Mouse (Mus musculus) brain, adult 2 months (tissue): ENCODE results near the gene Gm3336.

ENCODE experiments used
- DNase-seq: peaks from one replicate; pipeline ENCODE4 v3.0.0; 2011; ENCODE audit warnings: low read depth, low spot score

Gene Gm3336

GRCm38 (mm10) chr8:70695318-70696018, 22.9 kb upstream of the Gm3336 start:
- DNase-seq = no peak

DNA sequence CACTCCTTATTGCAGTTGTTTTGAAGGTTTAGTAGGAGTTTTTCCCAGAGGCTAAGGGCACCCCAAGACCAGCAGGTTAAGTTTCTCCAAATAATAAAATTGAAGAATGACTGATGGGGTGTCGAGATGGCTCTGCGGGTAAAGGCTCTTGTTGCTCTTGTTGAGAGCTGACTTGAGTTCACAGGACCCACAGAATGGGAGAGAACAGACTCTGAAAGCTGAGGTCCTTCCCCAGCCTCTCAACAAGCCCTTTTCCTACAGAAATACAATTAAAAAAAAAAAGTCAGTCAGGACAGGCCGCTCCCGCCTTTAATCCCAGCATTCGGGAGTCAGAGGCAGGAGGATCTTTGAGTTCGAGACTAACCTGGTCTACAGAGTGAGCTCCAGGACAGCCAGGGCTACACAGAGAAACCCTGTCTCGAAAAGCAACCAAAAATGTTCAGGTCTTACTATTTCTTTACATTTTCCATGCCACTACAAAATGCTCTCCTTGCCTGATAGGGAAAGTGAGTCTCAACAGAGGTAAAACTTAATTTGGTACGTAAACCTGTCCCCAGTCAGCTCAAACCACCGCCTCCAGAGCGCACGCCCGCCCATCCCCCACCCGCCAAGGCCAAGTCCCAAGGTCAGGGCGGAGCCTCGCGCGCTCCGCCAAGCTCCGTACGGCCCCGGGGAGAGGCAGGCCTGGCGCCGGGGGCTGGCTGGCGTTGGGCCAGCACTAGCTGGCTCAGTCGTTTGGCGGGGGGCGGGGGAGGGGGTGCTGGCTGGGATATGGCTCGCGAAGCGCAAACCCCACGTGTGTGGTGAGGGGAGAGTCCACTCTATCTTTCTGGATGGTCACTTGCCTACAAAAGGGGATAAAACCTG, 22.1 kb upstream of the Gm3336 start:
- DNase-seq = peak; percentile 71

DNA sequence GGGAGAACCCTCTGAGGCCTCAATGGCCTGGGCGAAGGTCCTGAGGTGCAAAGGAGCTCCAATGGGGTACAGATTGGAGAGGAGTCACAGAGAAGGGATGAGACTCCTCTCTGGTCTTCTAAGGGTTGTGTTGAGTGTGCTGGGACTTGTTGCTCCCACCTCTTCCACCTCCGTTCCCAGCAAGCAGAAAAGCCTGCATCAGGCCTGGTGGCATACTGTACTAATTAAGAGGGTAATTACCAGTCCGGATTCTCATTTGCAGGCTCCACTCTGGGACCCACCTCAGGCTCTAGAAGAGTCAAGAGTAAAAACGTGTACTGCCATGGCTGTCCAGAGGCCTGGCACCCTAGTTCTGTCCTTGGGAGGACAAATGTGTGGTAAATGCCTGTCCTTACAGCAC, 21.4 kb upstream of the Gm3336 start:
- DNase-seq = no peak

DNA sequence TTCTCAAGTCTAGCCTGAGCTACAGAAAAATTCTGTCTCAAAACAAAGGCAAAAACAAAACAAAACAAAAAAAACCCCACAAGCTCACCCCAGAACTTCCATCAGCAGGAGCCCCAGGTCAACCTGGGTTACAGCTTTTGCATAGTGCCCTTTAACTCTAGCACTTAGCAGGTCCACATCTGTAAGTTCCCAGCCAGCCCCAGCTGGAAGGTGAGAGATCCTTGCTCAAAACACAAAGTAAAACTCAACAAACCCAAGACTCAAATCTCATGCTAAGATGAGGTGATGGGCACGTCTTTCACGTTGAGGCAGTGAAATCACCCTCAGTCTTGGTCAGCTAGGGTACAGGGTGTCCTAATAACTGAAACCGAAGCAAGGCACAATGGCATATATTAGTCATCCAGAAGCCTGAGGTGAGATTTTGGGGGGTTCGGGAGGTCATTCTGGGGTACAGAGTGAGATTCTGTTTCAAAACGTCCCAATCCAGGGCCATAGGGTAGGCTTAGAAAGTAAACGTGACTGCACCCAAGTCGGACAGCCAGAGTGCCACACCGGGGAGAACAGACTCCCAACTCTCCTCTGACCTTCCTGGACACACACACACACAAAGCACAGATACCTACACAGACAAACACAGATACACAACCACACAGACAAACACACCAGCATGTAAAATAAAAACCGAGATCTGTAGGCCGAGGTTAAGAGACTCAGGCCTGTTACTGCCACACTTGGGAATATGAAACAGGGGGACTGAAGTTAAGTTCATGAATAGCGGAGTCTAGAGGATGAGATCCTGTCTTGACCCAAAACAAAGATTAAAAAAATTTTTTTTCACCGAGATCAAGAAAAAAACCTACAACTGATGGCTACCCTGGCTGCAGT, 20.7 kb upstream of the Gm3336 start:
- DNase-seq = no peak

DNA sequence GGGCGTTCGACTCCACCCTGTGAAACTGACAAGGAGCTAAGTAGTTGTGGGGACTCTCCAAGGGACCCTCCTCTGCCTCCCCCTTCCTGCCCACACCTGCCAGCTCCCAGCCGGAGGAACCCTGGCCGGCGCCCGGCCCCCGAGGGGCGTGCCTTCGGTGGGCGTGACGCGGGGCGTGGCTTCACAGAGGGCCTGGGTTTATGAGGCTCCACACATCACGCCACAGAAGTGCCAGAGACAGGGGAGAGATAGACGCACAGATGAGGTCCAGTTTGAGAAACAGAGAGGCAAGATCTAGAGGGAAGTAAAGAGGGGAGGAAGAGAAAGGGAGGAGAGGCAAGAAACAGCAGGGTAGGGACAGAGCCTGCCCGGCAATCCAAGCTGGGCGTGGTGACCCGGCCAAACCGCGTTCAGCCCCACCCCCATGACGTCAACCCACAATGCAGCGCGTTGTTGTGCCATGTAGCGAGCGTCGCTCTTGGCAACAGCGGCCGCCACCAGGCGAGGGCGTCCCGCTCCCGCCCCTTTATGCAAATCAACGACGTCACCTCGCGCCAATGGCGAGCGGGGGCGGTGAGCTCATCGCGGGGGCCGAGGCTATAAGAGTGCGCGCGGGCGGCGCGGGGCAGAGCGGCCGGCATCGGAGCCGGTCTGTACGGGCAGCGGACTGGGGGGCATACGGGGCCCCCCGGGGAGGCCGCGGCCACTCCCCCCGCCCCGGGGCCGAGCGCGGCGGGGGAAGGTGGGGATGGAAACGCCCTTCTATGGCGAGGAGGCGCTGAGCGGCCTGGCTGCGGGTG, 19.8 kb upstream of the Gm3336 start, which contains the start of gene Jund:
Jund (plus strand) TSS at position 640 of the 800 bp plus-strand sequence.
- peak; percentile 100 for DNase-seq

- no peak for DNase-seq
These were observed 19.1 kb upstream of the Gm3336 start for GRCm38 (mm10) chr8:70699116-70699833.

DNA sequence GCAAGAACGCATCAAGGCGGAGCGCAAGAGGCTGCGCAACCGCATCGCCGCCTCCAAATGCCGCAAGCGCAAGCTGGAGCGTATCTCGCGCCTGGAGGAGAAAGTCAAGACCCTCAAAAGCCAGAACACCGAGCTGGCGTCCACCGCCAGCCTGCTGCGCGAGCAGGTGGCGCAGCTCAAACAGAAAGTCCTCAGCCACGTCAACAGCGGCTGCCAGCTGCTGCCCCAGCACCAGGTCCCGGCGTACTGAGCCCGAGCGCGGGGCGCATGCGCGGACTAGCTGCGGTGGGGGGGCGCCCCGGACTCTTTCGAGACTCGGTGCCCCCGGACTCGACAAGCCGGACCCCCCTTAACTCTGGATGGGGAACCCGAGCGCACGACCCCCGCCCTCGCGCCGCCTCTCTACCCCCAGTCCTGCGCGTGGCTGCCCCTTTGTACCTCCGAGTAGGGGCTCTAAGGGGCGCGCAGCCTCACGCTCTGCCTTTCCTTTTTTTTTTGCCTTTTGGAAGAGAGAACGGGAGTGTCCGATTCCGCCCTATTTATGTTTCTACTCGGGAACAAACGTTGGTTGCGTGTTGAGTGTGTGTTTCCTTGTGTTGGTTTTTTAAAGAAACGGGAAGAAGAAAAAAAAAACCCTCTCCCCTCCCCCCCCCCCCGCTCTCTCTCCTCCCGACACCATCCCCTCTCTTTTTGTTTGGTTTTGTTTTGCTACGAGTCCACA, 18.3 kb upstream of the Gm3336 start:
- peak; percentile 88 for DNase-seq

GRCm38 (mm10) chr8:70700555-70700922, 17.8 kb upstream of the Gm3336 start:
- DNase-seq = peak; percentile 96

DNA sequence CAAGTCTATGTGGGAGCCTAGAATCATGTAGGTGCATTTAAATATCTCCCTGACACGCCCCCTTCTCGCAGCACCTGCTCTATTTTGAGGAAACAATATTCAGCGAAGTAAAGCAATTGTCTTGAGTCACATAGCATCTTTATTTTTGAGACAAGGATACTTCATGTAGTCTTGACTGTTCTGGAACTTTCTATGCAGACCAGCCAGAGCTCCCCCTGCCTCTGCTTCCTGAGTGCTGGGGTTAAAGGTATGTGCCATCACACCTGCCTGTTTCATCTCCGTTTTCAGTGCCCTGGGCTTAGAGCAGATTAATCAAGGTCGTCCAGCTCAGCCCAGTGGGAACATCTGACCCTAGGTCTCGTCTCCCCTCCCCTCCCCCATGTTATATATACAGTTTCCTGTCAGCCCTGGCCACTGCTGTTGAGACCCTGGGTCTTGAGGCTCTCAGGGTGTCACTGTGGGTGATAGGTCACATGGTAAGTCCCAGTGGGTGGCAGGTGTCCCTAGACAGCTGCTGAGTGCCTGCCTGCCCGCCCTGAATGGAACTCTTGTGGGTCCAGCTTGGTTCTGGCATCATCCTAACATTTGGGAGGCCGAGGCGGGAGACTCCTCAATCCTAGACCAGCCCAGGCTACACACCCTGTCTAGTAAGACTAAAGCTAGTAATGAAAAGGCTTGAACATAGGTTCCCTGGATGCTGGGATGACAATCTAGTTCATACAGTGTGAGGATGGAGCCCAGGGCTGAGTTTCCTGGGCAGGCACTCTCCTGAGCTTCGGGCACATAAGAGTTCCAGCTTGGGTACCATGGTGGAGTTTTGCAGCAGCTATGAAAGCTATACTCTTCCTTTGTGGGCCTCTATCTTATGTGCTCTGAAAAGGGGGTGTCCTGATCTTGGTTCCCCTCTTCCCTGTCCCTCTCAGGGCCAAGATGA, 17.0 kb upstream of the Gm3336 start:
- DNase-seq = no peak

GRCm38 (mm10) chr8:70701982-70702841, 16.1 kb upstream of the Gm3336 start:
- DNase-seq = peak; percentile 40

- peak; percentile 96 for DNase-seq
These were observed 15.5 kb upstream of the Gm3336 start for GRCm38 (mm10) chr8:70702842-70703182.

DNA sequence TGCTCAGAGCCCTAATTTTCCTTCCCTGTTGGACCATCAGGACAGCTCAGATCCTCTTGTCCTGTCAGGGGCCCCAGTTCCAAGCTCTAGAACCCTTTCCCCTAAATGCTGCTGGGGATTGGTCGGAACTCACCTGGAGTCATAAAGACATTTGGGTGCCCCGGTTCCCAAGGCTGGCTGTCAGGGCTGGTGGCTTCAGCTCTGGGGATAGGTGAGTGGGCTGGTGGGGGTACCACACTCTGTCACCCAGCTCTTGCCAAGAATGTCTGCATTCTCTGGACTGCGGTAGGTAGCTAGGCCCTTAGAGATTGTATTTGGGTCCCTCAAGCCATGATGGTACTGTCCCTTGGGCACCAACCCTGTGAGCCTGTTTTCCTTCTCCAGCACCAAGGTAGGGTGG, 15.1 kb upstream of the Gm3336 start, which contains the start of gene Iqcn:
Iqcn (plus strand) TSS at position 171 of the 400 bp plus-strand sequence.
- no peak for DNase-seq

DNA sequence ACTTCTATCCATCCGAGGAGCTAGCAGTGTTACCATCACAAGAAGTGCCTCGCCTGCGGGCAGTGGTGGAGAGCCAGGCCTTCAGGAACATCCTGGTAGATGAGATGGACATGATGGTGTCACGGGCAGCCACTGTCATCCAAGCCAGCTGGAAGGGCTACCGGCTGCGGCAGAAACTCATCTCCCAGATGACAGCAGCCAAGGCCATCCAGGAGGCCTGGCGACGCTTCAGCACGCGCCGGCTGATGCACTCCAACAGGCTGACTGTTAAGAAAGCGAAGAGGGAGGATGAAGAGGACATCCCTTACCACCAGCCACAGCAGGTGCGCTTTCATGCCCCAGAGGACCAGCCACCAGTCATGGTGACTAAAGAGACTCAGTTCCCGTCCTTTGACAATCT, 10.1 kb upstream of the Gm3336 start:
- no peak for DNase-seq

DNA sequence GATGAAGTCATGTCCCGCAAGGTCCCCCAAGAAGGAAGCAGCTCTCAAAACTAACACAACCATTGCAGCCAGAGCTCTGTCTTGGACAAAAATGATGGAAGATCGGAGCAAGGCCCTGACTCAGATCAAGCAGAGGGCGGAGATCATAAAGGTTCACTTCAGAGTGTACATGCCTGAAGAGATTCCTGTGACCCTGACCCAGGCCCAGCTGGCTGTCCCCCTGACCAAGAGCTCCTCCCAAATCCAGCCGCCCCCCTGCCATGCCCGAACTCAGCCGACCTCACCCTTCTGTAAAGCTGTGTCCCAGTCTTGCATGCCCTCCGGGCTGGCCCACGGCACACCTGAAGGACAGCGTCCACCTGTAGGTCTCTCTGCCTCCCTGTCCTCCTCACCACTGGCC, 8.5 kb upstream of the Gm3336 start:
- no peak for DNase-seq

DNA sequence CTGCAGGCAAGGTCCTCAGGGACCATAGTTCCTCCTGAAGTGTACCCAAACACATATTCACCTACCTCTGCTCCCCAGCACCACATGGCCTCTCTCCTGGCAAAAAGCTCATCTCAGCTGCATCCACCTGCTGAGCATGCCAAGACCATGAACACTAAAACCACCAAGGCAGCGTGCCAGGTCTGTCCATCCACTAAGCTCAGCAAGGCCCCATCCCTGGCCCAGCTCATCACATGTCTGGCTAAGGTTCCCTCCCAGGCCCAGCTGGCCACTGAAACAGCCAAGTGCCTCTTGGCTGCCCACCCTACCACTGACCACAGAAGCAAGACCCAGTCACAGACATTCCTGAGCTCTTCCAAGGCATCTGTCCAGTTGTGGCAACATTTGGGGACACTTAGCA, 8.0 kb upstream of the Gm3336 start:
- DNase-seq = peak; percentile 49

- DNase-seq = no peak
These were observed 7.3 kb upstream of the Gm3336 start for GRCm38 (mm10) chr8:70711041-70711440.

DNA sequence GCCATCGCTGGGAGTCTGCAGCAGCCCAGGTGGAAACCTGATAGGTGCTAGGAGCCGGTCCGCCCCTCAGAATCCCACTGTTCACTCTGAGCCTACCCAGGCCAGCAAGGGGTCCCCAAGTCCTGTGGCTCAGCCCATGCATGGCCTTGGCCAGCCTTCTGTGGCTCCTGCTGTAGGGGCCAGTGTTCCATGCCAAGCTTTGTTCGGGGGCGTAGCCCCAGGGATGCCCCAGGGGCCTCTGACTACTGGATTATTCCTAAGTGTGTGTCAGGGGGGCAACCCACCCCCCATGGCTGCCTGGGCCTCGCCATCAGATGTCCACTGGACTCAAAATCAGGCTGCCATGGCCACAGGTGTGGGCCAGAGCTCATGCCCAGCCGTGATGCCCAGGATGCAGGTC, 4.4 kb upstream of the Gm3336 start:
- no peak for DNase-seq

- no peak for DNase-seq
These were observed 3.3 kb upstream of the Gm3336 start for GRCm38 (mm10) chr8:70715086-70715485.
